Mouse (Mus musculus): ENCODE data around the gene Med20. TPM values are rescaled to one million over a fixed set of nuclear protein-coding genes. Genes with fewer than 3 reads are reported as not detected.
"Not testable (repeated sequence)": the region's sequence is repeated elsewhere in the genome, so short reads cannot be mapped to it uniquely, and the experiment has no call there.

Med20 gene
- total and polyA plus RNA-seq, 3 experiments = 45.7 to 62.6 TPM; not detected in 1

DNA sequence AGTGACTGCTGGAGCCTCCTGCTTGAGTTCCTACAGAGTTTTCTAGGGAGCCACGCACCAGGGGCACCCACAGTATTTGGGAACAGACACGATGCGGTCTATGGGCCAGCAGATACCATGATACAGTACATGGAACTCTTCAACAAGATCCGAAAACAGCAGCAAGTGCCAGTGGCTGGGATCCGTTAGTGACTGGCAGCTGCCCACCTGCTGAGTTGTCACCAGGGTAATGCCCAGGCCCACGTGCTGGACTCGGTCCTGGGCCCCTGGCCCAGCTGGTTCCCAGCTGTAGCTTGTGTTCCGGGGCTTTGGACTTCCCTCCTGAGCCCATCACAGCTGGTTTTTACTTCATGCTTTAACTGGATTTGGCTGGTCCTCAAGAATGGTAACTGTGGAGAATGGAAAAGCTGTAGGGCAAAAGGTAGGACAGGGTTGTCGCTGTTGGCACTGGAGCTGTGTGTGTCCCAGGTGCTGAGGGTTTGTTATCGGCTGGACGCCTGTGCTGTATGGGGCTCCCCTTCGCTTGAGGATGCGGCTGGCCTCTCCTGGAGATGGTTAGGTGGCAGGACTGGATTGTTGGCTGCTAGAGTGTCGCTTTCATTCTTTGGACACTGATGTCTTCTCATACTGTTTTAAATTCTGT, 11.7 kb downstream of the Med20 start:
- H3K79me2 ChIP-seq (ENCODE audit: control insufficient read depth, insufficient read depth, low read length, poor library complexity) = peaks cover 17% of the 10 kb centered on the region
- peaks cover 13% of the 10 kb centered on the region in 2 experiments for H3K36me3 ChIP-seq (ENCODE audit: control insufficient read depth in 1 of 2, insufficient read depth in 2 of 2, low read length in 2 of 2)
- H3K27me3 ChIP-seq (ENCODE audit: control insufficient read depth in 1 of 2, insufficient read depth in 2 of 2, low read length in 2 of 2) = no peaks in the 10 kb centered on the region
- H3K9me3 ChIP-seq (replicated peaks; ENCODE audit: insufficient read depth, low read length) = no peaks in the 10 kb centered on the region
- H3K9ac ChIP-seq (ENCODE audit: control insufficient read depth, low read depth, low read length, poor library complexity, severe bottlenecking) = no peak overlapping the region
- H3K4me1 ChIP-seq (ENCODE audit: control insufficient read depth in 1 of 2, insufficient read depth in 2 of 2, low read length in 2 of 2) = peaks cover 5 to 17% of the 10 kb centered on the region in 2 experiments; a peak in 3 of 4 replicates
- no peak overlapping the region for H3K4me3 ChIP-seq (ENCODE audit: control insufficient read depth in 1 of 2, insufficient read depth in 1 of 2, low read depth in 2 of 2, low read length in 2 of 2)
- H3K27ac ChIP-seq (ENCODE audit: control insufficient read depth, low read depth, low read length) = no peak overlapping the region
- TF ChIP-seq ETS1 (IDR thresholded peaks at IDR 0.05; ENCODE audit: low read depth, low read length) = no peak
- TF ChIP-seq HCFC1 (IDR thresholded peaks at IDR 0.05; ENCODE audit: low read depth, low read length) = no peak
- TF ChIP-seq JUND (IDR thresholded peaks at IDR 0.05; ENCODE audit: low read depth, low read length) = no peak
- no peak for TF ChIP-seq POLR2AphosphoS5 (IDR thresholded peaks at IDR 0.05; ENCODE audit: borderline replicate concordance, low read depth, low read length)
- TF ChIP-seq ZC3H11A (IDR thresholded peaks at IDR 0.05; ENCODE audit: low read depth, low read length) = no peak
- no peak for TF ChIP-seq ZMIZ1 (IDR thresholded peaks at IDR 0.05; ENCODE audit: low read depth, low read length)
- no peak for TF ChIP-seq UBTF (IDR thresholded peaks at IDR 0.05; ENCODE audit: borderline replicate concordance, insufficient read depth, low read depth, low read length)
- no peak for TF ChIP-seq RCOR1 (IDR thresholded peaks at IDR 0.05; ENCODE audit: low read depth, low read length)
- no peak for TF ChIP-seq CHD1 (IDR thresholded peaks at IDR 0.05; ENCODE audit: low read depth, low read length)
- TF ChIP-seq TCF12 (IDR thresholded peaks at IDR 0.05; ENCODE audit: low read depth, low read length) = no peak
- TF ChIP-seq ZKSCAN1 (IDR thresholded peaks at IDR 0.05; ENCODE audit: low read depth, low read length) = no peak
- TF ChIP-seq NELFE (IDR thresholded peaks at IDR 0.05; ENCODE audit: low read depth, low read length) = no peak
- no peak for TF ChIP-seq CHD2 (IDR thresholded peaks at IDR 0.05; ENCODE audit: low read length)
- DNase-seq (ENCODE audit: low read depth, low spot score) = no peak

DNA sequence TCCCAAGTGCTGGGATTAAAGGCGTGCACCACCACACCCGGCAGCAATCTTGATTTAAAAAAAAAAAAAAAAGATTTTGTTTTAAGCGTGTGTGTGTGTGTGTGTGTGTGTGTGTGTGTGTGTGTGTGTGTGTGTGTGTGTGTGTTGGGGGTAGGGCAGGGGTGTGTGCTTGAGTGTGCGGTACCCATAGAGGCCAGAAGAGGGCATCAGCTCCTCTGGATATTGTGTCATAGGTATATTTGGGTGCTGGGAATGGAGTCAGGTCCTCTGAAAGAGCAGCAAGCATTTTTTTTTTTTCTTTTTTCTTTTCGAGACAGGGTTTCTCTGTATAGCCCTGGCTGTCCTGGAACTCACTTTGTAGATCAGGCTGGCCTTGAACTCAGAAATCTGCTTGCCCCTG, 13.2 kb downstream of the Med20 start:
- not testable (repeated sequence) for H3K27me3 ChIP-seq (ENCODE audit: control insufficient read depth in 1 of 2, insufficient read depth in 2 of 2, low read length in 2 of 2); H3K4me3 ChIP-seq (ENCODE audit: control insufficient read depth in 1 of 2, insufficient read depth in 1 of 2, low read depth in 2 of 2, low read length in 2 of 2); H3K79me2 ChIP-seq (ENCODE audit: control insufficient read depth, insufficient read depth, low read length, poor library complexity); H3K36me3 ChIP-seq (ENCODE audit: control insufficient read depth in 1 of 2, insufficient read depth in 2 of 2, low read length in 2 of 2); H3K4me1 ChIP-seq (ENCODE audit: control insufficient read depth in 1 of 2, insufficient read depth in 2 of 2, low read length in 2 of 2); H3K9me3 ChIP-seq (replicated peaks; ENCODE audit: insufficient read depth, low read length); H3K9ac ChIP-seq (ENCODE audit: control insufficient read depth, low read depth, low read length, poor library complexity, severe bottlenecking); H3K27ac ChIP-seq (ENCODE audit: control insufficient read depth, low read depth, low read length)
- peak; percentile 43 for DNase-seq (ENCODE audit: low read depth, low spot score)
- peak in 2 of 3 experiments; percentile 25 to 39; a peak in 2 of 6 replicates for TF ChIP-seq CTCF (IDR thresholded peaks at IDR 0.05 in 2 of 3, conservative IDR thresholded peaks at IDR 0.05 in 1 of 3; ENCODE audit: control insufficient read depth in 1 of 3, insufficient read depth in 1 of 3, low read depth in 2 of 3, low read length in 3 of 3, poor library complexity in 1 of 3, severe bottlenecking in 1 of 3)

DNA sequence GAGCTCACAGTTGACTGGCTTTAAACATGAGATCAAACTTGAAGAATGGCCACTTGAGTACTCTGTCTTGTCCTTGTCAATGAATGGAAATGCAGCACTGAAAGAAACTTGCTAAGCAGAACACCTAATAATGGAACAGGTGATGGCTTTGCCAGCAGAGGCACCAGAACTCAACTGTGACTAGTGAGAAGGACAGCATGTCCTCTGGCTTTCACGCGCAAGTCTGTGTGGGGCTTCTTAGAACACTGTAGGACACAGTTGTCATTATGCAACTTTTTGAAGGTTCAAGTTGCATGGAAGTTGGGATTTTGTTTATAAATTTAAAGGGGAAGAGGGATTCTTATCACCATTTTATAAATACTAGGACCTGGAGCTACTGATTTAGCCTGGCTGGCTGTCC, 13.7 kb downstream of the Med20 start:
- no peaks in the 10 kb centered on the region for H3K9me3 ChIP-seq (replicated peaks; ENCODE audit: insufficient read depth, low read length)
- H3K27ac ChIP-seq (ENCODE audit: control insufficient read depth, low read depth, low read length) = no peak overlapping the region
- H3K4me1 ChIP-seq (ENCODE audit: control insufficient read depth in 1 of 2, insufficient read depth in 2 of 2, low read length in 2 of 2) = peaks cover 0 to 9% of the 10 kb centered on the region in 2 experiments; a peak in 1 of 4 replicates
- H3K9ac ChIP-seq (ENCODE audit: control insufficient read depth, low read depth, low read length, poor library complexity, severe bottlenecking) = no peak overlapping the region
- H3K79me2 ChIP-seq (ENCODE audit: control insufficient read depth, insufficient read depth, low read length, poor library complexity) = peaks cover 10% of the 10 kb centered on the region
- peaks cover 4 to 9% of the 10 kb centered on the region in 2 experiments for H3K36me3 ChIP-seq (ENCODE audit: control insufficient read depth in 1 of 2, insufficient read depth in 2 of 2, low read length in 2 of 2)
- H3K4me3 ChIP-seq (ENCODE audit: control insufficient read depth in 1 of 2, insufficient read depth in 1 of 2, low read depth in 2 of 2, low read length in 2 of 2) = no peak overlapping the region
- no peak for DNase-seq (ENCODE audit: low read depth, low spot score)
- no peaks in the 10 kb centered on the region for H3K27me3 ChIP-seq (ENCODE audit: control insufficient read depth in 1 of 2, insufficient read depth in 2 of 2, low read length in 2 of 2)
- TF ChIP-seq KAT2A (conservative IDR thresholded peaks at IDR 0.05; ENCODE audit: low read depth, low read length) = no peak
- TF ChIP-seq MAX (IDR thresholded peaks at IDR 0.05; ENCODE audit: low read length) = no peak
- no peak for TF ChIP-seq SIN3A (IDR thresholded peaks at IDR 0.05; ENCODE audit: low read length)
- TF ChIP-seq NRF1 (IDR thresholded peaks at IDR 0.05; ENCODE audit: insufficient read depth, low read depth, low read length, poor library complexity, severe bottlenecking) = no peak
- no peak for TF ChIP-seq SMC3 (IDR thresholded peaks at IDR 0.05; ENCODE audit: low read depth, low read length)
- no peak for TF ChIP-seq POLR2AphosphoS2 (IDR thresholded peaks at IDR 0.05; ENCODE audit: low read length)
